ENCODE assay signal across 9 mouse cellular contexts in the genomic region with DNA sequence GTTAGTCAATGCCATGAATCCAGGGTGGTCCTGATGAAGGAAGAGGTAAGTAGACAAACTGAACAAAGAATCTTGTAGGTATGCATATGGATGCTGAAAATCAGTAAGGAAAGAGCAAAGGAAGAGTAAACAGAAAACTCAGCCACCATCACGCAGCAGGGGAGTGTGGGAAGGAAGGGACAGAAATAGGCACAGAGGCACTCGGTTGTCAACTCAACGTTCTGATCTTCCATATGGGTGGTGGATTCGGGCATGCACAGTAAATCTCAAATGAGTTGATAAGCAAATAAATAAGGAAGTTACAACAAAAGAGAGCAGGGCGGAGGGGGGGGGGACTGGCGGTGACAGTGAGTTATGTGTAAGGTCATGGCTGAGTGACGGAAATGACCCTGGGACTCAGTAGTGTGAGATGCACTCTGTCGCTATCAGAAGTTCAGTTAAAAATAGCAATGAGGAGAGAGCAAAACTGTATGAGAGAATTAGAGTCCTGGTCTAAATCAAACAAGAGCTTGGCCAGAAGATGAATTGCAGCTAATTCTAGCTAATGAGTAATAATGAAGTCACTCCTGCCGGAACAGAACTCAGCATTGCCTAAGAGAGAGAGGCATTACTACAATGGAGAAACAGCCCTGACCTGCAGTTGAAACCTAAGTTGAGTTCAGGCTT. TPM values are rescaled to one million over a fixed set of nuclear protein-coding genes. Genes with fewer than 3 reads are reported as not detected.
DNase-seq lines count a peak whose midpoint lies in the region; ATAC-seq and TF ChIP-seq lines count a peak whose summit lies in the region.
"Had no signal": no experiment of that assay in that cellular context is flagged by ENCODE, and none has a peak within 500 bp of the region (broad histone marks: within the 10 kb centered on the region; RNA-seq: fewer than 3 reads in every experiment).

No protein-coding gene starts in this region.

- peak; percentile 32 for DNase-seq in heart, adult 8-10 months (ENCODE audit: low spot score)
- DNase-seq in heart, postnatal 25 days (ENCODE audit: low spot score) = no peak
- DNase-seq in lung, postnatal 0 days (ENCODE audit: low spot score) = peak; percentile 49
- no peak for DNase-seq in lung, adult 2 months
- DNase-seq in adrenal gland, postnatal 25 days = peak; percentile 43
- DNase-seq in cerebellum, postnatal 4 days (ENCODE audit: low spot score in 2 of 2) = no peak

- H3K9ac ChIP-seq in lung, postnatal 0 days (replicated peaks; ENCODE audit: low read depth) = no peak overlapping the region
- no peak overlapping the region for H3K9ac ChIP-seq in hindbrain, embryonic 16.5 days (ENCODE audit: low read depth, low read length)

- H3K27me3 ChIP-seq in lung, postnatal 0 days (replicated peaks; ENCODE audit: insufficient read depth, low read length) = no peaks in the 10 kb centered on the region
- H3K27me3 ChIP-seq in hindbrain, embryonic 16.5 days (replicated peaks; ENCODE audit: control insufficient read depth, insufficient read depth, low read length) = no peaks in the 10 kb centered on the region

- TF ChIP-seq CTCF in lung, postnatal 0 days (IDR thresholded peaks at IDR 0.05) = no peak
- no peak for TF ChIP-seq CTCF in lung, adult 2 months (IDR thresholded peaks at IDR 0.05; ENCODE audit: insufficient read depth, low read length)

- intact Hi-C loops in heart, postnatal 25 days (cut with DNase I) = no loop called here

- no peaks in the 10 kb centered on the region for H3K4me1 ChIP-seq in lung, postnatal 0 days (ENCODE audit: insufficient read depth, low read depth, low read length)
- no peaks in the 10 kb centered on the region for H3K4me1 ChIP-seq in lung, adult 2 months (ENCODE audit: control insufficient read depth, insufficient read depth, low read length)
- peaks cover 18% of the 10 kb centered on the region for H3K4me1 ChIP-seq in hindbrain, embryonic 16.5 days (ENCODE audit: control insufficient read depth, insufficient read depth, low read depth, low read length)

- H3K36me3 ChIP-seq in lung, postnatal 0 days (ENCODE audit: insufficient read depth, low read length) = no peaks in the 10 kb centered on the region
- H3K36me3 ChIP-seq in hindbrain, embryonic 16.5 days (ENCODE audit: control insufficient read depth, insufficient read depth, low read length) = no peaks in the 10 kb centered on the region

- peak; percentile 46 for ATAC-seq in lung, postnatal 0 days
- peak; percentile 82 for ATAC-seq in megakaryocyte, adult 5-6 weeks (ENCODE audit: poor library complexity, severe bottlenecking)
- no peak for ATAC-seq in hindbrain, embryonic 16.5 days

- TF ChIP-seq EP300 in lung, postnatal 0 days (IDR thresholded peaks at IDR 0.05) = no peak

- no peak overlapping the region for H3K4me2 ChIP-seq in lung, postnatal 0 days (replicated peaks; ENCODE audit: low read depth, low read length)
- H3K4me2 ChIP-seq in hindbrain, embryonic 16.5 days (ENCODE audit: low read length) = no peak overlapping the region

- no peak overlapping the region for H3K27ac ChIP-seq in lung, postnatal 0 days (ENCODE audit: low read length)
- H3K27ac ChIP-seq in hindbrain, embryonic 16.5 days (ENCODE audit: low read depth, low read length) = no peak overlapping the region

- WGBS in lung, postnatal 0 days = 36% methylated on average over 9 of the region's 9 CpGs
- WGBS in lung, adult 2 months = 26% methylated on average over 9 of the region's 9 CpGs
- WGBS in hindbrain, embryonic 16.5 days = 65% methylated on average over 9 of the region's 9 CpGs

- no peak overlapping the region for H3K4me3 ChIP-seq in lung, postnatal 0 days (ENCODE audit: low read depth, low read length)
- no peak overlapping the region for H3K4me3 ChIP-seq in lung, adult 2 months (replicated peaks; ENCODE audit: extremely low read depth, low read depth, low read length)
- no peak overlapping the region for H3K4me3 ChIP-seq in hindbrain, embryonic 16.5 days (ENCODE audit: low read length)
- H3K4me3 ChIP-seq: forebrain, embryonic 10.5 days had no signal

- H3K9me3 ChIP-seq in lung, postnatal 0 days (ENCODE audit: low read length) = no peaks in the 10 kb centered on the region
- no peaks in the 10 kb centered on the region for H3K9me3 ChIP-seq in hindbrain, embryonic 16.5 days (ENCODE audit: control insufficient read depth, low read length)
- H3K9me3 ChIP-seq: forebrain, embryonic 10.5 days had no signal

- TF ChIP-seq POLR2A in lung, adult 2 months (IDR thresholded peaks at IDR 0.05; ENCODE audit: borderline replicate concordance, extremely low read depth, low read depth, low read length) = no peak

RNA-seq across cellular contexts. Expression of a gene that starts 60.0 kb away (rescaled TPM):
- 10 to 100 TPM; 12.3 to 22.6 (median 17.7) TPM for total RNA-seq in heart, adult 8-10 months (2022)
- 10 to 100 TPM; 17.4 to 24.9 TPM for total RNA-seq in heart, postnatal 25 days (2021)
- 6.5 and 7.9 TPM in 2 replicates for polyA plus RNA-seq in lung, postnatal 0 days (2015; fragmentation: Nextera tagmentation; extraction: Ambion mirVana)
- 7.2 and 8.6 TPM in 2 replicates for polyA plus RNA-seq in lung, adult 2 months (2012; rRNA removed)
- 7.8 and 13.1 TPM in 2 replicates for total RNA-seq in adrenal gland, postnatal 25 days (2021)
- total RNA-seq in megakaryocyte, adult 5-6 weeks (2015) = 36.0 and 37.4 TPM in 2 replicates
- total RNA-seq in megakaryocyte, adult 5-6 weeks (2017) = 33.6 and 38.6 TPM in 2 replicates
- 30.7 and 37.6 TPM in 2 replicates for polyA plus RNA-seq in hindbrain, embryonic 16.5 days (2015; fragmentation: Nextera tagmentation; extraction: Ambion mirVana)

Comparison
In these comparisons a context has a peak if more than half of its experiments do, and no peak if none do; other contexts are left out.
1. DNase-seq: peak in heart, adult 8-10 months (single experiment), lung, postnatal 0 days (single experiment) and adrenal gland, postnatal 25 days (single experiment); none in heart, postnatal 25 days (single experiment), lung, adult 2 months (single experiment) and cerebellum, postnatal 4 days (0 of 2).